Comparison of ENCODE assay signal across 30 mouse cellular contexts in the genomic region with DNA sequence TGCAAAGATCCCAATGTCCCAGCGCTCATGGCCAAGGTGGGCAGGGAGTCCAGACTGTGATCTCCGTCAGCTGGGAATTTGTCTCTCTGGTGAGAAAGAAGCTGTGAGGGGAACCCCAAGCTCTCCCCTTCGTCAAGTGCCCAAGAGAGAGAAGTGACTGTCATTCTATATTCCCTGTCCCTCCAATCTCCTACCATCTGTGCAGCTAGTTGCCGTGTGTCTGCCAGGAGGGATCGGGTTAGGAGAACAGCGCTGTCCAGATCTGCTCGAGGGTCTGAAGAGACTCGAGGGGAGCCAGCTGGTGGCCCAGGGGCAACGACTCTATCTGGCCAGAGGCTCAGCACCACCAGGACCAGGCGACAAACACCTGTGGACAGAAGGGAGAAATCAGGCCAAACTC. TPM values are rescaled to one million over a fixed set of nuclear protein-coding genes. Genes with fewer than 3 reads are reported as not detected.
A peak's percentile ranks its signal among the peaks of the same experiment; 100 is the strongest.
DNase-seq lines count a peak whose midpoint lies in the region; ATAC-seq and TF ChIP-seq lines count a peak whose summit lies in the region.
"Had no signal": no experiment of that assay in that cellular context is flagged by ENCODE, and none has a peak within 500 bp of the region (broad histone marks: within the 10 kb centered on the region; RNA-seq: fewer than 3 reads in every experiment).

No protein-coding gene starts in this region.

- TF ChIP-seq POLR2A in myocyte (IDR thresholded peaks at IDR 0.05; ENCODE audit: insufficient read length, low read depth) = no peak

- H3K9me3 ChIP-seq in neural tube, embryonic 12.5 days = no peaks in the 10 kb centered on the region
- no peaks in the 10 kb centered on the region for H3K9me3 ChIP-seq in E14TG2a.4 (ENCODE audit: low read length)
- H3K9me3 ChIP-seq: embryonic facial prominence, embryonic 13.5 days; embryonic facial prominence, embryonic 15.5 days; forebrain, embryonic 12.5 days had no signal

- H3K4me1 ChIP-seq in neural tube, embryonic 12.5 days = peaks cover 14% of the 10 kb centered on the region
- peaks cover 41% of the 10 kb centered on the region for H3K4me1 ChIP-seq in E14TG2a.4 (replicated peaks; ENCODE audit: low read depth, low read length)

- H3ac ChIP-seq in myocyte (ENCODE audit: control insufficient read depth, insufficient read length) = no peak overlapping the region

- no peaks in the 10 kb centered on the region for H3K79me2 ChIP-seq in myocyte (ENCODE audit: control insufficient read depth, insufficient read depth)

- H3K27me3 ChIP-seq in neural tube, embryonic 12.5 days (replicated peaks) = peaks cover 61% of the 10 kb centered on the region
- H3K27me3 ChIP-seq in E14TG2a.4 (ENCODE audit: insufficient read depth, low read length) (peaks cover 74% of the 10 kb centered on the region), myocyte (ENCODE audit: control insufficient read depth, insufficient read depth, insufficient read length) (no peaks in the 10 kb centered on the region)

- H3K4me2 ChIP-seq in neural tube, embryonic 12.5 days (replicated peaks) = no peak overlapping the region
- peak overlapping the region; percentile 73 for H3K4me2 ChIP-seq in myocyte (ENCODE audit: low read depth)

- no peak for ATAC-seq in neural tube, embryonic 12.5 days (ENCODE audit: low FRiP score, low read depth)

- H3K4me3 ChIP-seq in neural tube, embryonic 12.5 days = 0 out of 2 replicates have a peak overlapping the region, but pooled peaks have one; percentile 29
- H3K4me3 ChIP-seq in E14TG2a.4 (replicated peaks; ENCODE audit: low read length) (peak overlapping the region; percentile 79), myocyte (no peak overlapping the region)
- H3K4me3 ChIP-seq: erythroblast, embryonic 14.5 days had no signal

- H3K36me3 ChIP-seq in neural tube, embryonic 12.5 days = no peaks in the 10 kb centered on the region
- no peaks in the 10 kb centered on the region for H3K36me3 ChIP-seq in E14TG2a.4 (ENCODE audit: insufficient read depth, low read length)
- H3K36me3 ChIP-seq in myocyte (ENCODE audit: control insufficient read depth, insufficient read depth) = no peaks in the 10 kb centered on the region
- H3K36me3 ChIP-seq: embryonic facial prominence, embryonic 13.5 days; embryonic facial prominence, embryonic 15.5 days; forebrain, embryonic 10.5 days; forebrain, embryonic 12.5 days had no signal

- no peak for TF ChIP-seq CTCF in E14TG2a.4 (conservative IDR thresholded peaks at IDR 0.05; ENCODE audit: low read length)

- no peak overlapping the region for H3K9ac ChIP-seq in neural tube, embryonic 12.5 days
- H3K9ac ChIP-seq: embryonic facial prominence, embryonic 15.5 days had no signal

- DNase-seq in heart, adult 11 months = peak; percentile 73
- DNase-seq in heart, postnatal 36 days = no peak
- DNase-seq in neural tube, embryonic 10.5 days (ENCODE audit: extremely low spot score, low spot score) = no peak
- DNase-seq in adrenal gland, adult 18-20 months (ENCODE audit: low spot score in 2 of 2) = no peak
- DNase-seq: adrenal gland, adult 8-10 months; B cell, adult 2 months; cerebellum, adult 11-12 months; cerebellum, adult 2 months; cerebellum, adult 9-10 months; cerebellum, postnatal 14 days; cerebellum, postnatal 36 days; embryo, embryonic 11 days; forebrain, postnatal 0 days had no signal

- intact Hi-C loops in heart, postnatal 36 days (cut with DNase I) = no loop called here

- H3K27ac ChIP-seq in neural tube, embryonic 12.5 days = no peak overlapping the region
- H3K27ac ChIP-seq: embryonic facial prominence, embryonic 13.5 days; embryonic facial prominence, embryonic 15.5 days; forebrain, embryonic 10.5 days; forebrain, embryonic 12.5 days had no signal

- 50% methylated on average over 10 of the region's 10 CpGs for WGBS in neural tube, embryonic 12.5 days

TF ChIP-seq in myocyte, 11 proteins besides CTCF, POLR2A, EP300 and RAD21:
- no peak for TF ChIP-seq MYOD1 (IDR thresholded peaks at IDR 0.05; ENCODE audit: control insufficient read depth in 1 of 3, insufficient read length in 2 of 3, low read depth in 2 of 3)
- no peak for TF ChIP-seq TCF12 (IDR thresholded peaks at IDR 0.05; ENCODE audit: insufficient read depth, poor library complexity, severe bottlenecking)
- TF ChIP-seq USF1 (IDR thresholded peaks at IDR 0.05; ENCODE audit: low read depth) = no peak
- no peak for TF ChIP-seq POLR2AphosphoS2 (IDR thresholded peaks at IDR 0.05; ENCODE audit: insufficient read length, low read depth)
- TF ChIP-seq REST (IDR thresholded peaks at IDR 0.05; ENCODE audit: insufficient read depth, insufficient read length) = no peak
- no peak for TF ChIP-seq MYOG (IDR thresholded peaks at IDR 0.05; ENCODE audit: control insufficient read depth in 1 of 3, insufficient read depth in 1 of 3, insufficient read length in 2 of 3, low read depth in 2 of 3)
- no peak for TF ChIP-seq TCF3 (IDR thresholded peaks at IDR 0.05; ENCODE audit: insufficient read length, low read depth)
- no peak for TF ChIP-seq E2F4 (IDR thresholded peaks at IDR 0.05; ENCODE audit: insufficient read depth)
- TF ChIP-seq MAX (IDR thresholded peaks at IDR 0.05; ENCODE audit: low read depth) = no peak
- TF ChIP-seq CEBPB (IDR thresholded peaks at IDR 0.05; ENCODE audit: insufficient read depth, poor library complexity, severe bottlenecking) = no peak
- no peak for TF ChIP-seq SRF (IDR thresholded peaks at IDR 0.05; ENCODE audit: control insufficient read depth, insufficient read length, low read depth)
TF ChIP-seq in myocyte: peak in this region for 0.

RNA-seq across cellular contexts. Expression of gene Fam71e2, which starts 5.0 kb away (rescaled TPM):
- not detected for total RNA-seq in heart, postnatal 36 days (2021)
- not detected in 2 replicates for polyA plus RNA-seq in neural tube, embryonic 12.5 days (2016; fragmentation: Nextera tagmentation; extraction: Ambion mirVana)
- not detected for polyA plus RNA-seq in myocyte (2012; fragmentation: generic; extraction: Trizol)
- total RNA-seq in adrenal gland, adult 18-20 months (2021) = not detected
- total RNA-seq: adrenal gland, adult 8-10 months; adrenal gland, postnatal 14 days; adrenal gland, postnatal 36 days; CH12.LX; common myeloid progenitor, adult 5-6 weeks; ES-E14; forebrain, postnatal 0 days; MEL had no signal
- polyA plus RNA-seq: CD4-positive, CD25-positive, alpha-beta regulatory T cell, adult 4 months; cerebellum, adult 2 months; embryonic facial prominence, embryonic 11.5 days; embryonic facial prominence, embryonic 13.5 days; embryonic facial prominence, embryonic 15.5 days; erythroblast, embryonic 14.5 days; forebrain, embryonic 10.5 days; forebrain, embryonic 12.5 days; forebrain, embryonic 14.5 days; forebrain, postnatal 0 days had no signal

RNA-seq across cellular contexts. Expression of gene Il11, which starts 6.5 kb away (rescaled TPM):
- not detected for total RNA-seq in heart, postnatal 36 days (2021)
- 0.34 and 0.51 TPM in 2 replicates for polyA plus RNA-seq in neural tube, embryonic 12.5 days (2016; fragmentation: Nextera tagmentation; extraction: Ambion mirVana)
- 0.56 TPM for polyA plus RNA-seq in myocyte (2012; fragmentation: generic; extraction: Trizol)
- total RNA-seq in adrenal gland, adult 18-20 months (2021) = under 1 TPM; 0.17 to 0.51 TPM
- total RNA-seq: adrenal gland, postnatal 14 days had no signal
- polyA plus RNA-seq: embryonic facial prominence, embryonic 13.5 days; erythroblast, embryonic 14.5 days; forebrain, embryonic 10.5 days had no signal

RNA-seq across cellular contexts. Expression of gene Tmem190, which starts 6.6 kb away (rescaled TPM):
- total RNA-seq in heart, postnatal 36 days (2021) = not detected
- polyA plus RNA-seq in neural tube, embryonic 12.5 days (2016; fragmentation: Nextera tagmentation; extraction: Ambion mirVana) = not detected in 2 replicates
- polyA plus RNA-seq in myocyte (2012; fragmentation: generic; extraction: Trizol) = not detected
- not detected for total RNA-seq in adrenal gland, adult 18-20 months (2021)
- total RNA-seq: adrenal gland, adult 8-10 months; adrenal gland, postnatal 14 days; adrenal gland, postnatal 36 days; CH12.LX; common myeloid progenitor, adult 5-6 weeks; ES-E14; forebrain, postnatal 0 days; MEL had no signal
- polyA plus RNA-seq: CD4-positive, CD25-positive, alpha-beta regulatory T cell, adult 4 months; cerebellum, adult 2 months; embryonic facial prominence, embryonic 11.5 days; embryonic facial prominence, embryonic 13.5 days; erythroblast, embryonic 14.5 days; forebrain, embryonic 10.5 days; forebrain, embryonic 12.5 days; forebrain, embryonic 14.5 days; forebrain, postnatal 0 days had no signal

RNA-seq across cellular contexts. Expression of gene Tmem238, which starts 13.3 kb away (rescaled TPM):
- 1 to 10 TPM; 4.4 to 5.7 TPM for total RNA-seq in heart, postnatal 36 days (2021)
- 2.7 and 3.1 TPM in 2 replicates for polyA plus RNA-seq in neural tube, embryonic 12.5 days (2016; fragmentation: Nextera tagmentation; extraction: Ambion mirVana)
- polyA plus RNA-seq in myocyte (2012; fragmentation: generic; extraction: Trizol) = 7.1 TPM
- 10 to 100 TPM in 1 of 2 experiments, 1 to 10 TPM in 1; 6.5 to 12.1 TPM for total RNA-seq in adrenal gland, adult 18-20 months (2021)

RNA-seq across cellular contexts. Expression of gene Rpl28, which starts 16.5 kb away (rescaled TPM):
- total RNA-seq in heart, postnatal 36 days (2021) = 100 to 1,000 TPM; 515 to 545 TPM
- 311 and 322 TPM in 2 replicates for polyA plus RNA-seq in neural tube, embryonic 12.5 days (2016; fragmentation: Nextera tagmentation; extraction: Ambion mirVana)
- polyA plus RNA-seq in myocyte (2012; fragmentation: generic; extraction: Trizol) = 3,329 TPM
- total RNA-seq in adrenal gland, adult 18-20 months (2021) = 100 to 1,000 TPM; 849 to 923 TPM
